Mouse (Mus musculus) hindlimb bud, embryonic 11.5 days (tissue): ENCODE results near the gene Oas1f.
"Not testable (repeated sequence)": the region's sequence is repeated elsewhere in the genome, so short reads cannot be mapped to it uniquely, and the experiment has no call there.

Experiments used
- DNase-seq: peaks from one replicate; pipeline ENCODE4 v3.0.0-alpha.2; 2012; ENCODE audit warnings: low read depth, low spot score; ENCODE audit errors: extremely low spot score

The Oas1f gene

DNA sequence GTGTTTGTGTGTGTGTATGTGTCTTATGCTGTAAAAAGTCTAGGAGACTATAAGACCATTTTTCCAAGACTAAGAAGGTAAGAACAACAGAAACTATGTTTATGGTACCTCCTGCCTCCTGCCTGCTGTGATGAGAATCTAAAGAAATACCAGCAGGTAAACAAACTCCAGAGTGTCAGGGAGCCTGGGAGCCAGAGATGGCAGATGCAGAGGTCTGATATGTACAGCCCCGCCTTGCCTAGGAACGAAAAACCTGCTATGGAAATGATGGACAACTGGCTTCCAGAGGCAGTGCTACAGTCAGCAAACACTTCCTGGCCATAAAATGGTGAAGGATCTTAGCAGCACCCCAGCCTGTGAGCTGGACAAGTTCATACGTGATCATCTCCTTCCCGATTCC, at the start of gene Oas1f:
TSS of gene Oas1f (plus strand) at position 301 of the 400 bp plus-strand sequence.
- DNase-seq = no peak

DNA sequence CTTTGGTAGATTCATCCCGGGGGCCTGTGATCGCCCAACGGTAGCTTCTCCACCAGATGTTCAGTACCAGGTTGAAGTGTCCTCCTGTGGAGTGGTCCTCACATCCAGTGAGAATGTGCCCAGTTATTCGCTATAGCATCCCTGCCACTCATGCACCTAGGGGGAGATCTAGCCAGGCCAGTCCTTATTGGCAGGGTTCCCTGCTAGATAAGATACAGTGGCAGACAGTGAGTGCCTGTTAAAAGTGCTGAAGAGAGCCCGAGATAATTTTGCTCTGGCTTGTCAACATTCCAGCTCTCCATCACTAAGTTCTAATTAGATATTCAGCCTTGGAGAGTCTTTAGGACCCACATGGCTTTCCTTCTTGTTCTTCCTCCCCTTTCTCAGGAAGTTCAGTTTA, 49.0 kb upstream of the Oas1f start:
- DNase-seq = not testable (repeated sequence)

DNA sequence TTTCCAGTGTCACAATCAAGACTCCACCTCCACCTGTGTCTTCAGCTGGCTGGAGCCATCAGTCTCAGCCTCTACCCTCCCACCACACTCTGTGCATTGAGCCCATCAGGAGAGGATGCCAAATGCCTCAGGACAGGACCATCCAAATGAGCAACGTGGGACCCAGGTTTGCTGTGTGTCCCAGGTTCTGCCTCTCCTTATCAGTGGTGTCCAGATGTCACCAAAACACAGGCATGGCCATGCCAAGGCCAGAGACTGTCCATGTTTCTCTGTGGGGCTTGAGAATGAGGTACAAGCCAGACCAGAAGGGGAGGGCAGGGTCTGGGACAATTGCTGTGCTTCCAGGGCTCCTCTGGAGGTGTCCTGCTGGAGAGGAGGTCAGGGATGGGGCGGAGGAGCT, 48.2 kb upstream of the Oas1f start:
- not testable (repeated sequence) for DNase-seq

DNA sequence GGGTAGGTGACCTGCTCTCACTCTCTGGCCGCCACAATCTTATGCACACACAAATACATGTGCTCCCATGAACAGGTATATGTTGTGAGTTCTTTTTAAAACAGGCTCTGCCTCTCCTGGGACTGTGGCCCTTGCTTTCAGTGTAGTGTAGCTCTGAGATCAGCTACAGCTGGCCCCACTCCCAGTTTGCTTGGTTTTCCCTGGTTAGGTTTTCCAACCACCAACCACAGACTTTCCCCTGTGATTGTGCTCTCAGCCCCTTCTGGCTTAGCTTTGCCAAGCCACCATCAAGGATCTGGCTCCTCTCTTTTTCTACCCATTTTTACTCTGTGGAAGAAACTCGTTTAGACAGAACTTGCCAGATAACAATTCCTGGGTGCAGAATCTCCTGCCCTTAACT, 43.6 kb upstream of the Oas1f start:
- no peak for DNase-seq

DNA sequence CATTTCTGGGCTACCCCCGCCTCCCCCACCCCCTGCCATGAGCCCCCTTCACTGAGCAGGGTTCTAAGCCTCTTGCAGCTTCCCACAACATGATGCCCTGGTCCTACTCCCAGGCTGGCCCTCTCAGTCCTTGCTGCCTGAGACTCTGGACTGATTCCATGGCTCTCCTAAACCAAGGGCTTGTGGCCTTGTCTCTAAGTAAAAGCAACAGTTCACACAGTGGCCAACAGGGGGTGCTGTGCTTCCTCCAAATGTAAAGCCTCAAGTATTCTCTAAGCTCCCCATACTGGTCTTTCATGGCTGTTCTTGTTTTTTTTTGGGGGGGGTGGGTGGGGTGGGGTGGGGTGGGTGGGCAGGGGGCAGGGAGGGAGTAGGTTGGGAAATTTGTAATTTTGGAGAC, 40.7 kb upstream of the Oas1f start:
- peak; percentile 33 for DNase-seq

DNA sequence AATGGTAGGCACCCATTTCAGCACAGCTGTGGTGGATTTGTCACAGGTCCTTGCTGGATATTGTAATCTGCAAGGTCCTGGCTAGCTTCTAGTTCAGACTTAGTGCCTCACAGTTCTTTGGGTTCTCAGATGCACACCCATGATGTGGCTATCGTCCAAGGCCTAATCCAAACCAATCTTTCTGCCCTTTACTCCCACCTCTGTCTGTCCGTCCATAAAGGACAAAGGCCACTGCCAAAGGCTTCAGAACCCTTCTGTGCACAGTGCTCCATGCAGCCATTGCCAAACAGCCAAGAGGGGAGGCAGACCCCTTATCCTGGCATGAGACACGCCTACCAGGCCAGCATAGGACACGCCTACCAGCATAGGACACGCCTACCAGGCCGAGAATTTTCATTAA, 38.0 kb upstream of the Oas1f start:
- no peak for DNase-seq

DNA sequence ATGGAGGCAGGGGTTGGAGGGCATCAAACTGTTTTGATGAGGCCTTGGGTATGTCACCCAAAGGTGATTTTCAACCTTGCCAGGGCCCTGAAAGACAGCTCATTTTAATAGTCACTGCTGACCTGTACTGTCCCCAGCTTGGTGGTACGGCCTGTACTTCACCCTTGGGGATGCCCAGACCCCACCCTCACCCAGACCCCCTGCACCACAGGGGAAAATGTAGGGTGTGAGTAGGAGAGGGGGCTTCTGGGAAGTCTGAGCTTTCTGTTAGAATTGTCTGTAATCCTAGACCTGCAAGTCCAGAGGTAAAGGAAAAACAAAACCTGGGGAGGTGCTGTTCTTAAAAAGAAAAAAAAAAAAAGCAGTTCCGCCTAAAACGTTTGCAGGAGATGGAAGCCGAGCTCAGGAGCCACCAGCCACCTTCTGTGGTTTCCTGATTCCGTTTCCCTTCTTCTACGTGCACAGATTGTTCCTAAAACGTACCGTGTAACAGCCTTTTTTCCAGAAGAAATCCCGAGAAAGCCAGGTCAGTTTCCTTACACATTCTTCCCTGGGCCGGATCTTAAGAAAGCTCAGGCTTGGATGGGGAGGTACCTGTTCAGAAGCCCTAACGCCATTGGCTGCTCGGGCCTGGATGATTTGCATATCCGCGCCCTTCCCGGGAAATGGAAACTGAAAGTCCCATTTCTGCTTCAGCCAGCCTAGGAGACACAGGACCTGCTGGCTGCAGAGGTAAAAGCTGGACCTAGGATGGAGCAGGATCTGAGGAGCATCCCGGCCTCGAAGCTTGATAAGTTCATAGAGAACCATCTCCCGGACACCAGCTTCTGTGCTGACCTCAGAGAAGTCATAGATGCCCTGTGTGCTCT, 35.0 kb upstream of the Oas1f start, which contains the start of gene Oas1c:
TSS of gene Oas1c (minus strand) at position 564 of the 869 bp plus-strand sequence.
- DNase-seq = peak; percentile 67

DNA sequence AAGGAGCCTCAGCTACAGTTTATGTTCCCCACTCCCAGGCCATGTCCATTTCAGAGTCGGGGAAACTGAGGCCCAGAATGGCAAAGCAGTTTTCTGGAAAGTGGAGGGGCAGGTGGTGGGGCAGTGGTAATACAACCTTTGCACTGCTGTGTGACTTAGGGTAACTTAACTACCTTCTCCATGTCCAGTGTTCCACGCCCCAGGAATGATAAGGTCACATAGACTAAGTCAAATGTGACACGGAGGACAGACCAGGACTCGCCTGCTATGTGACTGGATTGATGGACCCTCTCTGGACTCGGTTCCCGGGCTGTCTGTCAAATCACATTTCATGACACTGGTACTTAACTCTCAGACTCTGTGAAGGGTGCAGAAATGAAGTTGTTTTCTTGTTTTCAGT, 34.1 kb upstream of the Oas1f start:
- no peak for DNase-seq

DNA sequence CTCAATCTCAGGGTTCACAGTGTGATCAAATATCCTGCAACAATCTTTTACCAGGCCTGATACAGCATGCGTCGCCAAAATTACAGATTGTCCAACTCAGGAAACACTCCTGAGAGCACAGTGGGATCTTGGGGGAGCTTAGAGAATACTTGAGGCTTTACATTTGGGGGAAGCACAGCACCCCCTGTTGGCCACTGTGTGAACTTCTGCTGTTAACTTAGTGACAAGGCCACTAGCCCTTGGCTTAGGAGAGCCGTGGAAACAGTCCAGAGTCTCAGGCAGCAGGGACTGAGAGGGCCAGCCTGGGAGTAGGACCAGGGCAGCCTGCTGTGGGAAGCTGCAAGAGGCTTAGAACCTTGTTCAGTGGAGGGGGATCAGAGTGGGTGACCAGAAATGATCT, 31.2 kb upstream of the Oas1f start:
- no peak for DNase-seq

DNA sequence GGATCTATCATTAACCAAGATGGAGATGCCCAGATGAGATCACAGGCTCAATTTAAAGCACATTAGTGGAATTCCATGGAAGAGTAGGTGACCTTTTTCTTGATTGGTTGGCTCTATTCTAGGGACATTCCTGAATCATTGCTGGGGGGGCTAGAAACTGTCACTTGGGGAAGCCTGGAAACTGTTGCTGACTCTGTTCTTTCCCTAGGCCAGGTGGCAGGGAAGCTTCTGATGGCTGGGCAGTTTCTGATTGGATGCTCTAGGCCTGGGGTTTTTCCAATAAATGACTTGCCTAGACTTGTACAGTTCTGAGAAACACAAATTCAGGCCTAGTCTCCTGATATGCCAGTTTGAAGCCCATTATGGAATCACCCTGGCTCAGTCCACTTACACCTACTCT, 28.2 kb upstream of the Oas1f start:
- no peak for DNase-seq

DNA sequence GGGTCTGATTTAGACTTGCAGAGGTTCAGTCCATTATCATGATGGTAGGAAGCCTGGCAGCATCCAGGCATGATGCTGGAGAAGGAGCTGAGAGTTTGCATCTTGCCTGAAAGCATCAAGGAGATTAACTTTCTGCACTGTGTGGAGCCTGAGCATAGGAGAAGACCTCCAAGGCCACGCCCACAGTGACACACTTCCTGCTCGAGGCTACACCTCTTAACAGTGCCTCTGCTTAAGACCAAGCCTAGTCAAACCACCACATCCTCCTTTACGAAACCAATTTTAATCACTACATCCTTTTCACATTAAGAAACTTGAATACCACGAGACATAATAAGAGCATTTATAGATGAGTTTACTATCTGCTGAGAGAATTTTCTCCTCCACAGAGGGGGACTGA, 16.1 kb upstream of the Oas1f start:
- no peak for DNase-seq

DNA sequence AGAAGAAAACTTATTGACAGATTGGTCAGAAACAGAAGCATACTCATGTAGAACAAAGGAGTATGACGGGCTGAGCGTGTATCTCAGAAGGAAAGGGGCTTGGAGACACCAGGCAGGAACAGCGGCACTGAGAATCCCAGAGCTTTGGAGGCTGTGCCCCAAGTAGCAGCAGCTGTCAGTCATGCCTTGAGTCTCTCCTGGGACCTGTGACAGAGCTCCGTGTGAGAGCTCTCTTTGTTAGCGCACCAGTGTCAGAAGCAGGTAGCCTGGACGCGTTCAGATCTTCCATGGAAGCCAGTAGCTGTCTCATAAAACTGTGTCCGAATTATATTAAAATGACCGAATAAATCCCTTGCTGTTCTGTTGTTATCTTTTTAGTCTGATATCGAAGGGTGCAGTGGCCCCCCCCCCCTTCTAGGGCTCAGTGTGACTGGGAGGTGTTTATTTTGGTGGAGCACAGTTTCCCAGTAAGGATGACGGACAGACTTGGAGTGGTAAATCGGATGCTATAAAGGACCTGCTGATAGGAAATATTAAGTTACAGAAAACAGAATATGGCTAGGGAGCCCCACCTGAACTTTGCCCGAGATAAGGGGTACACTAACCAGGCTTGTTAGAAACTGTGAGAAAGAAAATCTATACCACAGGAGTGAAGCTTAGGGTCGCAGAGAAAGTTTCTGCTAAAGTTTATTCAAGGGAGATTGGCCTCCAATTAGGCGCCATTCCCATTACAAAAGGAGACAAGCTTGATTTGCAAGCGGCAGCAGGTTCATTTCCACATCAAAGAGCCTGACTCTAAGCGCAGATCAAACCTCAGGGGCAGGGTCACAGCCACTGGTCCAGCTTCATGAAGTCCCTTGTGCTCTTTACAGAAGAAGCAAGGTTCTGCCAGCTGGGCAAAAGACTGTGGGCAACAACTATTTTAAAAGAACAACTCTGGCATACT, 13.6 kb upstream of the Oas1f start:
- no peak for DNase-seq

DNA sequence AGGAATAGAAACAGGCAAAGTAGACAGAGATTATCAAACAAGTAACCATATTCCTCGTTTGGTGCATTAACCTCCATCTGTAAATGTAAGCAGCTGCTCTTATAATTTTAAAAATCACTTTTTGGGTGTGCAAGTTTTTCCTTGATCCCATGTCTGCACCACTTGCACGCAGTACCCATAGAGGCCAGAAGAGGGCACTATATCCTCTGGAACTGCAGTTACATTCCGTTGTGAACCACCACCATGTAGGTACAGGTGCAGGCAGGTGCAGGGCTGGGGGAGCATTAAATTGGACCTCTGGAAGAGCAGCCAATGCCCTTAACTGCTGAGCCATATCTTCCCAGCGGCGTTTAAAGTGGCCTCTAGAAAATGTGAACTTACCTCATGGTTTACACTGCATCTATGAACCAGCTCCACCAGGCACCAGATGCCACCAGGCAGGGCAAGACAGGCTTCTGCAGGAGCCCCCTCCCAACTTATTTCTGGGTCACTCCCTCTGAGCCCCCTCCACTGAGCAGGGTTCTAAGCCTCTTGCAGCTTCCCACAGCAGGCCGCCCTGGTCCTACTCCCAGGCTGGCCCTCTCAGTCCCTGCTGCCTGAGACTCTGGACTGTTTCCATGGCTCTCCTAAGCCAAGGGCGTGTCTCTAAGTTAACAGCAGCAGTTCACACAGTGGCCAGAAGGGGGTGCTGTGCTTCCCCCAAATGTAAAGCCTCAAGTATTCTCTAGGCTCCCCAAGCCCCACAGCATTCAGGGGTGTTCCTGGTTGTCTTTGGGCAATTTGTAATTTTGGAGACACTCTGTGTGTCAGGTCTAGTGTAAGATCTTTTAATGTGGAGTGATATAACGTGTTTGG, 10.2 kb upstream of the Oas1f start:
- peak; percentile 10 for DNase-seq

DNA sequence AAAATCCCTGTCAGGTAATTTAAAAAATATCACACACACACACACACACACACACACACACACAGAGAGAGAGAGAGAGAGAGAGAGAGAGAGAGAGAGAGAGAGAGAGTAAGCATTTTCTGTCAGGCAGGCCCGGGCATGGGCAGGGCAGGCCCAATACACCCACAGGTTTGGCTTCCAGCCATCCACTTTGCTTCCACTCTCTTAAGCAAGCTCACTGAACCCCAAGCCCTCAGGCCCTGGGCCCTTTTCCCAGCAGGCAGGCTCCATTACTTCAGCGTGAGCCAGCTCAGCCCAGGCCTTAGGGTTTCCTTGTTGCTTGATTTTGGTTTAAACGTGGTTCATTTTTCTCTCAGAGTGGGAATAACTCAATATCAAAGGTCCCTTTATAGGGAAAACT, 2.5 kb upstream of the Oas1f start:
- no peak for DNase-seq

DNA sequence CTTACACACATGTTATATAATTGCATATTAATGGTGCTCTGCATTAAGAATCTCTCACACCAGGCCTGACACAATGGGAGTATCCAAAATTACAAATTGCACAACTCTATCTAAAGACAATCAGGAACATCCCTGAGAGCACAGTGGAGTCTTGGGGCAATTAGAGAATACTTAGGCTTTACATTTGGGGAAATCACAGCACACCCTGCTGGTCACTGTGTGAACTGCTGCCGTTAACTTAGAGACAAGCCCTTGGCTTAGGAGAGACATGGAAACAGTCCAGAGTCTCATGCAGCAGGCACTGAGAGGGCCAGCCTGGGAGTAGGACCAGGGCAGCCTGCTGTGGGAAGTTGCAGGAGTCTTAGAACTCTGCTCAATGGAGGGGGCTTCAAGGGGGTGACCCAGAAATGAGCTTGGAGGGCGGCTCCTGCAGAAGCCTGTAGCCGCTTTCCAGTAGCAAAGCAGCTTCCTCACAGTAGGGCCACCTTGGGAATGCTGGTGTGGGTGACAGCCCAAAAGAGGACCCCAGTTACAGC, 2.5 kb downstream of the Oas1f start:
- DNase-seq = no peak

DNA sequence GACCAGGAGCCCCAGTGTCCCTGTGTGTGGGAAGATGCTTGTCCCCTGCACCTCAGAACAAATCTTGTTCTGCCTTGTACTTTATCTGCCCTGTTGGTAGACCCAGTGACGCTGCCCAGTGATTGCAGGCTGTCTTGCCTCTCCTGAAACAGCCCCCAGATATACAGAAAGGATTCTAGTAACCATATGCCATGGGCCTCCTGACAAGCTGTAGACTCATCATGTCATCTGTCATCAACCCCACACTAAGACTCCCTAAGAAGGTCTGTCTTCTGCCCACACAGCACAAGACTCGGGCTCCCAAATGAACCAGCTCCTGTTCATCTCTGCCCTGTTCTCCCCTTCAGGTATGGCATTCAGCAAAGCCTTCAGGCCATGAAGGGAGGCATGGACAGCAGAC, 12.1 kb downstream of the Oas1f start:
- no peak for DNase-seq

DNA sequence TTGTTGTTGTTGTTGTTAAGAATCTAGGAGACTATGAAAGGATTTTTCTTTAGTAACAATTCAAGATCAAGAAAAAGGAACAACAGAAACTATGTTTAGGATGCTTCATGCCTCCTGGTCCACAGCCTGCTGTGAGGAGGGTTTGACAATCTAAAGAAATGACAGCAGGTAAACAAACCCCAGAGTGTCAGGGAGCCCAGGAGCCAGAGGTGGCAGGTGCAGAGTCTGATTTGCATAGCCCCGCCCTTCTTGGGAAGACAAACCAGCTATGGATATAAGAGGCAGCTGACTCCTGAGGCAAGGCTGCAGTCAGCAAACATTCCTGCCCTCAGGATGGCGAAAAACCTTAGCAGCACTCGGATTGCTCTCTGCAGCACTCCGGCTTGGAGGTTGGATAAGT, 14.0 kb downstream of the Oas1f start, which contains the start of gene Oas1h:
TSS of gene Oas1h (plus strand) at position 301 of the 400 bp plus-strand sequence.
- DNase-seq = no peak

DNA sequence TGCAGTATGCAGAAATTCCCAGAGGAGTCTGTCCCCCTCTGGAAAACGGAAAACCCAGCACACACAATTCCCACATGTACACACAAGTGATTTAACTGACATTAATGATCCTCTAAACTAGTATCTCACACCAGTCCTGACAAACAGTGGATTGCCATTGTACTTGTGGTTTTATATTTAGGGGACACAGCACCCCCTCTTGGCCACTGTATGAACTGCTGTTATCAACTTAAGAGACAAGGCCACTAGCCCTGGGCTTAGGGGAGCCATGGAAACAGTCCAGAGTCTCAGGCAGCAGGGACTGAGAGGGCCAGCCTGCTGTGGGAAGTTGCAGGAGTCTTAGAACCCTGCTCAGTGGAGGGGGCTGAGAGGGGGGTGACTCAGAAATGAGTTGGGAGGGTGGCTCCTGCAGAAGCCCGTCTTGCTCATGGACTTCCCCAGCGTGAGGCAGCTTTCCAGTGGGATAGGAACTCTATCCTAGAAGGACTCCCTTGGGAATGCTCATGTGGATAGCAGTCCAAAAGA, 18.2 kb downstream of the Oas1f start:
- DNase-seq = no peak

DNA sequence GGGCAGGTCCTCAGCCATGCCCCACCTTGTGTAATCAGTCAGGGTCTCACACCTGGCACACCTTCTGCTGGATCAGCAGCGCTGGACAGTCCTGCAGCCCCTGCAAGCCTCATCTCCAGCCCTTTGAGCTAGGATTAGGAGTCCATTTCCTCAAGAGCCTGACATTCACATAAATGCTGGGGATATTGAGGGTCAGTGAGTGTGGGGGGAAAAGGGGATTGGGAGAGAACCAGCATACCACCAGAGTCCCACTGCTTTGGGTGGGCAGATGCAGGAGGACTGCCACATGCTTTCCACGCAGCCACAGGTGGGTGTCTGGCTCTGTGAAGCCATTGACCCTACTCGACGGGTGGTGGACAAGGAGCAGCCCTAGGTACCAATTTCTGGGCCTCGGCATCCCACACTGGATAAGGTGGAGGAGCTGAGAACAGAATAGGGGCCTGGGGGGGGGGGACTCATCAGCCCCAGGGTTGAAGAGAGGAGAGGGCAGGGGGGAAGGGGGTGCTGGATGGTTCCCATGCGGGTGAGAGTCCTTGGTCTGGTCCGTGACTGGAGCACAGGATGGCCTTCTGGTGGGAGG, 22.4 kb downstream of the Oas1f start:
- no peak for DNase-seq

DNA sequence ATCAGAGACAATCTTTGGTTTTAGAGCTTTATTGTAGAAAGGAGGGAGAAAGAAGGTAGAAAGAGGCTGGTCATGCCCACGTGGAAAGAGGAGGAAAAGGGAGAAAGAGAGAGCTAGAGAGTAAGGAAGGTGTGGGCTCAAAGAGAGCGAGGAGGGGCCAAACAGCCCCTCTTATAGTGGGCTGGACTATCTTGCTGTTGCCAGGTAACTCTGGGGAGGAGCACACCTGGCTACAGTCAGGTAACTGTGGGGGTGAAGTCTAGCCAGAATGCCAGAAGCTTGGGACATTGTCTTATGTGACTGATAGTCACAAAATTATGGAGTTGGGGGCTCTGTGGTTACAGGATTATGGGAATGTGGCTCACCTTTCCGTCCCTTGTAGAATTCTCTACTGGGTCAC, 22.9 kb downstream of the Oas1f start:
- no peak for DNase-seq
